Mouse (Mus musculus) spleen, adult 12 weeks (tissue): ENCODE data around the gene Nlrp1b.

Source experiments
- DNase-seq: peaks from one replicate; pipeline ENCODE4 v3.0.0; 2022; ENCODE audit warnings: low spot score

Nlrp1b gene

DNA sequence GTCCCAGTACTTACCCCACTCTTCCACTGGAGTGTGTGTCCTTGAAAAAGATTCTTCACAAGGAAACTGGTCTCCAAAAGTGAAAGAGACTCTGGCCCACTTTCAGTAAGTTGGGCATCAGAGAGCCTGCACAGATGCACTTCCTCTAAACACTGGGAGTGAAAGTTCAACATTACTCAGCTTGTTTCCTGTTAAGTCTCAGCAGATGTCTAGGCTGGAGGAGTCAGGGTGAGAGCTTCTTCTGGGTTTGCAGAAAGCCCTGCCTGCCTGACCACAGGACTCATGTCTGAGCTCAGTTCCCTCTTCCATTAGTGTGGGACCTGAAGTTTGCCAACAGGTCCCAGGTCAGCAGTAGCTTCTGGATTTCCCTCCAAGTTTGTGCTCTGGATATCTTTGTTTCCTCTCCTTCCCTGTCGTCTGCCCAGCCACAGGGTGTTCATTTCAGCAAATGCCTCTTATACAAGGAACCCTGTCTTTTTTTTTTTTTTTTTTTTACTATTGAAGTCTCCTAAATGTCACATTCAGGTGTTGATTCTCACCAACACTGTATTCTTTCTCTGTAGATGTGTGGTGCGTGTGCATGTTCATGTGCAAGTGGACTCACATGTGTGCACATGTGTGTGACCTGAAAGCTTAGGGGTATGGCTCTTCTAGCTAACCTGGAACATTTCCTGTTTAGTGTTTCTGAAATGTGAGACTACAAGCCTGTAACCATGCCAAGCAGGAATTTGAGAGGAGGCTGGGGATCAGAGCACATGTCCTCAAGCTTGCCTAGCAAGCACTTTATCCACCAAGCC lies at the start of gene Nlrp1b:
TSS of gene Nlrp1b (minus strand) at position 50 of the 797 bp plus-strand sequence.
- no peak for DNase-seq

DNA sequence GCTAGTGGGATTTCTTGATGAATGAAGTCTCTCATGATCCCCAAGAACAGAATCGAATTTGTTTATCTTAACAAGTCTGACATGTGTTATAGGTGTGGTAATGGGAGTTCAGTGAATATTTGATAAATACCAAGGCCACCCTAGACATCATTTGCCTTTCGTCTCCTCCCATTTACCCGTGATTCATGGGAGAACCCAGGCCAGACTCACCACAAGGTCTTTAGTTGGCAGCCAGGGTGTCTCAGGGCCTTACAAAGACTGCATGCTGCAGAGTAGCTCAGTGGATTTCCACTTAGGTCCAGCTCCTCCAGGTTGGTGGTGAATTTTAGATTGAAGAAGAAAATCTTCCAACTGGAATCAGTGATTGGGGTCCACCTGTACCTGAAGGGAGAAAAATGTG lies 30.5 kb upstream of the Nlrp1b start:
- no peak for DNase-seq

DNA sequence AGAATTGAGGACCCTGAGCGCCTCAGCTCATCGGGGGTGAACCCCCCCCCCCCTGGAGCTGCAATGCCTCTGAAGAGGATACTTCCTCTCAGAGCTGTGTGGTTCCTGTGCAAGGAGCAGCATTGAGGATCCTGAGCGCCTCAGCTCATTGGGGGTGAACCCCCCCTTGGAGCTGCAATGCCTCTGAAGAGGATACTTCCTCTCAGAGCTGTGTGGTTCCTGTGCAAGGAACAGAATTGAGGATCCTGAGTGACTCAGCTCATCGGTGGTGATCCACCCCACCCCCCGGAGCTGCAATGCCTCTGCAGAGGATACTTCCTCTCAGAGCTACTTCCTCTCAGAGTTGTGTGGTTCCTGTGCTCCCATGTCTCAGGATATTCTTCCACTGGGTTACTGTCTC lies 20.8 kb upstream of the Nlrp1b start:
- DNase-seq, result no peak

DNA sequence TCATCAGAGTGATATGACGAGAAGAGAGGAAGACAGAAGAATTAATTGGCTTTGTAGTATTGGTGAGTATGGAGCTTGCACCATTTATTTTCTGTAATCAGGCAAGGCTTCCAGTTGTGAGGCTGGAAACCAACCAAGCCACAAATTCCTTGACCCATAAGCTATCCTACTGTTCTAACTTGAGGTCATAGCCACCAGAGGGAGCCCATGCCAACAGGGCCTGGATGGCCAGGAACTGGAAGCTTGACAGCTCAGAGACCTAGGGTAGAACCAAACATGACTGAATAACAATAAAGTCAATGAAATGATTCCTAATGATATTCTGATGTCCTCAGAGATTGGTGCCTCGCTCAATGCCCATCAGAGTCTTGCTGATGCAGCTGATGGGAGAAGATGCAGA lies 5.9 kb downstream of the Nlrp1b start:
- no peak for DNase-seq

DNA sequence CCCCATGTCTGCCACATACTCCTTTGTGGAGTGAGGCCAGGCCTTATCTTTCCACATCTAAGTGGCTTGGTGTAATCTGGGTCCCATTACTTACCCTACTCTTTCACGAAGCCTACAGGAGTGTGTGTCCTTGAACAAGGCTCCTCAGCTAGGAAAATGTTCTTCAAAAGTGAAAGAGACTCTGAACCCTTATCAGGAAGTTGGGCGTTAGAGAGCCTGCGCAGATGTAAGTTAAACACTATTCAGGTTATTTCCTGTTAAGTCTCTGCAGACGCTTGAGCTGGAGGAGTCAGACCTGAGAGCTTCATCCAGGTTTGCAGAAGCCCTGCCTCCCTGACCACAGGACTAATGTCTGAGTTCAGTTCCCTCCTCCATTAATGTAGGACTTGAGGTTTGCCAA lies 27.8 kb downstream of the Nlrp1b start:
- DNase-seq, result no peak

DNA sequence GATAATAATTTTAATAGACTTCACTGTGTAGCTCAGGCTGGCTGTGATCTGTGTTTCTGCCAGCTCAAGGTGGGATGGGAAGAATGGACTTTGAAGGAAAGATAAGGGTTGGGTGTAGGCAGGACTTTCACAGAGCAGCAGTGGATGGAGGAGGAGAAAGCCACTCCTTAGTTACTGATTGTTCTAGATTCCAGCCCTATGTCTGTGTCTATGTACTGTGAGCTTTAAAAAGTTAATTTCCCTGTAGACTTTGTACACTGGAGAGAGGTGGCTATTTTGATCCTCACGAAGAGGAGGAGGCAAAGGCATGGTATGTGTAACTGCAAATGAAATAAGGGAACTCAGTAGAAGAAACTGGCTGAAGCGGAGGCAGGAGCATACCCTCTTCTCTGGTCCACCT lies 31.2 kb downstream of the Nlrp1b start:
- no peak for DNase-seq

DNA sequence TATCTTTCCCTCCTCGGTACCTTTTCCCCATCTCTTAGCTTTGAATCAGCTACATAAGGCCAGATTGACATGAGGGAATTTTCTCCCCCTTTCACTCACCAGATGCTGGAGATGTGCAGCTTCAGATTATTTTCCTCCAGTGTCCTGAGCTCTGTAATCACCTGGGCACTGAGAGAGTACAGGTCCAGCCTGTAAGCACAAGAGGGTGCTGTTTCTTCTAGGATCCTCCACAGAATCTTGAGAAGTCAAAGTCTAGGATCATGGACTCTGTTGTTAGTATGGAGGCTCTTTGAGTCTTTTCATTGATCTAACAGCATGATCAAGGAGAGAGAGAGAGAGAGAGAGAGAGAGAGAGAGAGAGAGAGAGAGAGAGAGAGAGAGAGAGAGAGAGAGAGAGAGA lies 60.9 kb downstream of the Nlrp1b start:
- no peak for DNase-seq

DNA sequence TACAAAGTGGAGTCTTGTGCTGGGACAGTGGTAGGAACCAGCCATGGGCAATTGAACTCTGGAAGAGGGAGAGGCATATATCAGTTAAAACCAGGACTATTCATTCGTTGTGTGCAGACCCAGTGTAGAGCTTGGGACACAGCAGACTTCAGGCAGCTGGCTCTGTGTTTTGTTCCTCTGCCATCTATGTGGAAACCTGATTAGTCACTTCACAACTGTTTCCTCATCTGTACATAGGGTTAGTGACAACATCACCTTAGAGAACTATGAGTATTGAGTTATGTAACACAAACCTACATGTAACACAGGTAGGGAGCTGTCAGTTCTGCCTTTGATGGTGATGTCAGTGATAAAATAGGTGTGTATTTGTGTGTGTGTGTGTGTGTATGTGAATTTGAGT lies 66.4 kb downstream of the Nlrp1b start:
- no peak for DNase-seq

DNA sequence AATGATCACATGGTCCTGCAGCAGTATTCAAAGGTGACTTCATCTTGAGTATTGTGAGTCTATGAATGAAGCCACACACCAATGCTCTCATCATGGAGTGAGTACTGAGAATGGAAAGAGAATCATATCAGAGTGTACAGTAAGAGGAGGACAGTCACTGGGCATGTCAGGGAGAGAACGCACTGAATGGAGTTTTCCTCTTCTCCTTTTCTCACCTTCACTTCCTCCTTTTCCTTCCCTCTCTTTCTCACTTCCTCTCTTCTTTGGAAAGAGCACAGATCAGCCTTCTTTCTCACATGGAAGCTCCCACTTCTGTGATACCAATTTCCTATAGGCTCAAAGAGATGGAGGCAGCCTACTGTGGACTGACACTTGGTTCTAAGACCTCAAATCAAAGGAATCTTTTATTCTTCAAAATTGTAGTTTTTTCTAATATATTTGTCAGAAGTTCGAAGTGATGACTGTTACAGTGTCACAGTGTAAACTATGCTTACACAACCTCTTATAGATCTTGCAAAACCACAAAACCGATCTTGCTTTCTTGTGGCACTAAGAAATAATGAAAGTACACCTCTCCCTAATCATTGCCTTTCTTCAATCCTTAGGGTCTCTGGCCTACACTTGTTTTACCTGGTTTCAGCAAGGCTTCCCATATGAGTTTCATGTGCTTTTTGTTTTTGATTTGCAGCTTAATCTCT lies 70.9 kb downstream of the Nlrp1b start:
- no peak for DNase-seq

DNA sequence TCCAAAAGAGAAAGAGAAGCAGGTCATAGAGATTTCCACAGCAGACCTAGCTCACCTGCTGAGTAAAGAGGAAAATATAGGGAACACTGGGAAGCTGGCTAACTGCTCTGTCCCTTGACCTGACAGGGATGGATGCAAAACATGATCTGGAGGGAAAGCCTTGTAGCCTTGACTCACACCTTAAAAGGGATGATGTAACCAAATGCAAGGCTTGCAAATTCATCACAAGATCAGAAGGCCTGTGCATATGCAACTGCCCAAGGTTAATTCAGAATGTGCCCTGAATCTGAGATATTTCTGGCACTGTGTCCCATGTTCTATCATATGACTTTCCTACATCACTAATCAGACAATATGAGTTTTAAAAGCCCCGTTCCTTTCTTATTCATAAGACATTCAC lies 75.3 kb downstream of the Nlrp1b start:
- DNase-seq, result no peak

DNA sequence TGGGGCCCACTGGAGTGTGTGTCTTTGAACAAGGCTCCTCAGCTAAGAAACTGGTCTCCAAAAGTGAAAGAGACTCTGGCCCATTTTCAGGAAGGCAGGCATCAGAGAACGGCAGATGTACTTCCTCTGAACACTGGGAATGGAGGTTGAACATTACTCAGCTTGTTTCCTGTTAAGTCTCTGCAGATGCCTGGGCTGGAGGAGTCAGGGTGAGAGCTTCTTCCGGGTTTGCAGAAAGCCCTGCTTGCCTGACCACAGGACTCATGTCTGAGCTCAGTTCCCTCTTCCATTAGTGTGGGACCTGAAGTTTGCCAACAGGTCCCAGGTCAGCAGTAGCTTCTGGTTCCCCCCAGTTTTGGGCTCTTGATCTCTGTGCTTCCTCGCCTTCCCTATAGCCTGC lies 85.9 kb downstream of the Nlrp1b start, which contains the start of gene Nlrp1a:
TSS of gene Nlrp1a (minus strand) at position 44 of the 400 bp plus-strand sequence.
- DNase-seq, result no peak

DNA sequence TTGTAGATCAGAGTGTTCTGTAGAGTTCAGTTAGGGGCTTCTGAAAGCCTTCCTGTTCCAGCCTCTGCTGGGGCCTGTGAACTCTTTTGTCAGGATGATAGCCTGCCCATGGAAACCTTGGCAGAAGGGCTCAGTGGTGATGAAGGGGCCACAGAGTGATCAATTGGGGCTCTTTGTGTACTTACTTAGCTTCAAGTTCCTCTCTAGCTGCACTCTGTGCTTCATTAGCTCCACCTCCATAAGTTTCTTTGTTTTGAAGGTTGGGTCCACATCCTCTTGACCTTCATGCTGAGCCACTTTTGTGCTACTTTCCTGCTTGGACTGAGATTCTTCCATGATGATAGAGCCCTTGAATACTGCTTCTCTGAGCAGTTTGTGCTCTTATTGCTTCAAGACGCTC lies 88.5 kb downstream of the Nlrp1b start:
- DNase-seq, result no peak

DNA sequence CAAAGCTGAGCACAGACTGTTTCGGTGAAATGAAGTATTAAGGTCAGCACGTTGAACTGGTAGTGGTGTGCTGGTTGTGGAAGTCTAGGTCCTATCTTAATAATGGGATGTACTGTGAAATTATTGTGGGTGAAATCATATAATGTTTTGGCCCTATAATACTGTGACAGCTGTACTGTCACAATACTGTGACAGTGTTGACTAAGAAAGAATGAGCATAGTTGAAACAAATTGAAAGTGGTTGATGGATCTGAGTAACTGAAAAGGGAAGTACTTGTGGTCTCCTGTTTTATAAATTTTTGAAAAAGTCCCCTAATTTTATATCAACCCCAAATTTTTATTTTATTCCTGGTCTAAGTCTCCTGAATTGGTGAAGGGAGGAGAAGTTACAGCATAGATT lies 123.4 kb downstream of the Nlrp1b start:
- DNase-seq, result no peak

DNA sequence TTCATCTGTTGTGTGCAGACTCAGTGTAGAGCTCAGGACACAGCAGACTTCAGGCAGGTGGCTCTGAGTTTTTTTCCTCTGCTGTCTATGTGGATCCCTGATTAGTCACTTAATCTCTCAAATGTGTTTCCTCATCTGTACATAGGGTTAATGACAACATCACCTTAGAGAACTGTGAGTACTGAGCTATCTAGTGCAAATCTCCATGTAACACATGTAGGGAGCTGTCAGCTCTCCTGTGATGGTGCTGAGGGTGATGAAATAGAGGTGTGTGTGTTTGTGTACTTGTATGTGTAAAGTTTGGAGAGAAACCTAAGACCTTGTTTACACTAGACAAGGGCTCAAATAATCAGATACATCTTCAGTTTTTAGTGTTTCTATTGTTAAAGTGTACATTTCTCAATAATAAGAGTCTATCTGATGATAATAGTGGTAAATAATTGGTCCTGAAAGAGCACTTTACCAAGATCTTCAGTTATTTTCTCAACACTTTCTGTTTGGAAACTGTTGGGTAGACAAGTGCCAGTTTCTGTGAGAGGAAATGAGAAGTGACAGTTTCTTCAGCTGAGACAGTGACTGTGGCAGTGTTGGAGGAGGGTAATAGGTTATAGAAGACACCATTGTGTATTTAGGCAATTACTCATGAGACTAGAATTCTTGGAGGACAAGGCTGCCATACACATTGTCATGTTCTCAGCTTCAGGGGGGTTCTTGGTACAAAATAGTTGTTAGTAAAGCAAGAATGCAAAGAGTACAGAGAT lies 124.1 kb downstream of the Nlrp1b start:
- DNase-seq, result no peak

DNA sequence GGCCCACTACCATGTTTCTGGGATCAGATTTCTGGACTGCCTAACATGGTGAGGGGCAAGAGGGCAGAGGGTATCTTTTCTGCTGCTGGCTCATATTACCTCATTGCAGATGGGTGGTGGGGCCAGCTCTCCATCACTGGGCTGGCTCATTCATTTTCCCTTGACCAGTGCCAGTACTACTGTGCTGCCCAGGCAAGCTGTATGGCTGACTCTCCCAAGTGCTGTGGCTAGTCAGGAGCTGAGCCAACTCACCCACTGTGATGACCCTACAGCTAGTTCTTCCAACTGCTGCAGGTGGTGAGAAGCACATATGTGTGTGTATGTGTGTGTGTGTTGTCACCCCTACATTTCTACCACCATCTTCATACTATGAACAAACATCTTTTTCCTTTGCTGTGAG lies 126.6 kb downstream of the Nlrp1b start:
- DNase-seq, result no peak
